In the genomic region with DNA sequence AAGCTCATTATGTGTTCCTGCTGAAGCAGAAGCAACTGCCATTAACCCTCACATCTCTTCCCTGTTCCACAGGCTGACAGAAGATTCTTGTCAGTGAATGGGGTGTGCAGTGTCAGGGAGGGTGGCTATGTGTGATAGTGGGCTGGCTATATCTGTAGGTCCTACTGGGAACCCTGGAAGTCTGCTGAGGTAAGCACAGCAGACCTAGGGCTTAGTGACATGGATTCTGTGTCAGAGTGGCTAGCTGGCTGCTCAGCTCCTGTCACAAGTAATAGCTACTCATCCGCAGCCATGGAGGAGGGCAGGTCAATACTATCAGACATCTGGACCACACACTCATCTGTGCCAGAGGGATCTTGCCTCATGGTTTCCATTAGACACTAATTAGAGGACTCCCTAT, we compare ENCODE assay signal across 22 mouse cellular contexts.
A peak's percentile ranks its signal among the peaks of the same experiment; 100 is the strongest.
DNase-seq lines count a peak whose midpoint lies in the region; ATAC-seq and TF ChIP-seq lines count a peak whose summit lies in the region.
"Had no signal": no experiment of that assay in that cellular context is flagged by ENCODE, and none has a peak within 500 bp of the region (broad histone marks: within the 10 kb centered on the region; RNA-seq: fewer than 3 reads in every experiment).

No protein-coding gene starts in this region.

- no peak overlapping the region for H3K4me3 ChIP-seq in hindbrain, embryonic 13.5 days
- H3K4me3 ChIP-seq in hindbrain, postnatal 0 days (ENCODE audit: low read length), result no peak overlapping the region
- no peak overlapping the region for H3K4me3 ChIP-seq in forebrain, embryonic 15.5 days
- H3K4me3 ChIP-seq in liver, postnatal 0 days (ENCODE audit: low read depth, low read length), result no peak overlapping the region
- H3K4me3 ChIP-seq: gastrocnemius, adult 2 months; hindbrain, embryonic 15.5 days; intestine, embryonic 15.5 days; midbrain, embryonic 12.5 days had no signal

- DNase-seq in embryo, embryonic 10.5 days (ENCODE audit: low spot score), result peak; percentile 22
- DNase-seq in embryo, embryonic 9.5 days (ENCODE audit: extremely low spot score), result no peak
- no peak for DNase-seq in hindbrain, postnatal 0 days (ENCODE audit: low spot score)
- DNase-seq in Muller cell, postnatal 12 days (ENCODE audit: inconsistent ontology term), result peak; percentile 48
- DNase-seq in thymus, postnatal 4 days, result no peak
- no peak for DNase-seq in liver, postnatal 0 days
- DNase-seq: adrenal gland, postnatal 36 days; cerebellum, adult 9-10 months; gastrocnemius, adult 2 months; heart, postnatal 10 days; kidney, adult 8-10 months; kidney, postnatal 10 days; lung, postnatal 14 days; right cerebral cortex, postnatal 25 days; spleen, adult 18-20 months; thymus, postnatal 25 days had no signal

- ATAC-seq in hindbrain, embryonic 13.5 days (ENCODE audit: low FRiP score), result no peak
- no peak for ATAC-seq in hindbrain, postnatal 0 days
- peak; percentile 51 for ATAC-seq in forebrain, embryonic 15.5 days (replicated peaks)
- no peak for ATAC-seq in liver, postnatal 0 days
- ATAC-seq: intestine, embryonic 15.5 days had no signal

- no peak overlapping the region for H3K4me2 ChIP-seq in hindbrain, embryonic 13.5 days
- no peak overlapping the region for H3K4me2 ChIP-seq in hindbrain, postnatal 0 days (ENCODE audit: low read depth, low read length)
- no peak overlapping the region for H3K4me2 ChIP-seq in forebrain, embryonic 15.5 days (replicated peaks)
- no peak overlapping the region for H3K4me2 ChIP-seq in liver, postnatal 0 days (ENCODE audit: low read depth, low read length)
- H3K4me2 ChIP-seq: heart, embryonic 11.5 days; hindbrain, embryonic 15.5 days; intestine, embryonic 15.5 days; midbrain, embryonic 12.5 days had no signal

- 82% methylated on average over 1 of the region's 1 CpGs for WGBS in hindbrain, embryonic 13.5 days
- 52% methylated on average over 1 of the region's 1 CpGs for WGBS in hindbrain, postnatal 0 days
- WGBS in forebrain, embryonic 15.5 days, result 56% methylated on average over 1 of the region's 1 CpGs
- WGBS in liver, postnatal 0 days (ENCODE audit: insufficient replicate concordance), result 71% methylated on average over 1 of the region's 1 CpGs

- no peak for TF ChIP-seq EP300 in liver, postnatal 0 days (IDR thresholded peaks at IDR 0.05; ENCODE audit: low read depth)

- H3K27me3 ChIP-seq in hindbrain, embryonic 13.5 days, result no peaks in the 10 kb centered on the region
- H3K27me3 ChIP-seq in hindbrain, postnatal 0 days (ENCODE audit: insufficient read depth, low read length), result no peaks in the 10 kb centered on the region
- no peaks in the 10 kb centered on the region; the same call in 1 of the 2 replicates for H3K27me3 ChIP-seq in forebrain, embryonic 15.5 days
- no peaks in the 10 kb centered on the region for H3K27me3 ChIP-seq in liver, postnatal 0 days (ENCODE audit: insufficient read depth, low read length)
- H3K27me3 ChIP-seq: hindbrain, embryonic 15.5 days; intestine, embryonic 15.5 days had no signal

- no peaks in the 10 kb centered on the region for H3K36me3 ChIP-seq in hindbrain, embryonic 13.5 days
- H3K36me3 ChIP-seq in hindbrain, postnatal 0 days (ENCODE audit: insufficient read depth, low read length), result peaks cover 3% of the 10 kb centered on the region; the same call in 1 of the 2 replicates
- H3K36me3 ChIP-seq in forebrain, embryonic 15.5 days, result no peaks in the 10 kb centered on the region
- no peaks in the 10 kb centered on the region for H3K36me3 ChIP-seq in liver, postnatal 0 days (replicated peaks; ENCODE audit: insufficient read depth, low read length)
- H3K36me3 ChIP-seq: hindbrain, embryonic 15.5 days; intestine, embryonic 15.5 days; midbrain, embryonic 12.5 days had no signal

- peaks cover 33% of the 10 kb centered on the region for H3K4me1 ChIP-seq in hindbrain, embryonic 13.5 days (replicated peaks)
- H3K4me1 ChIP-seq in hindbrain, postnatal 0 days (ENCODE audit: insufficient read depth, low read length), result peaks cover 2% of the 10 kb centered on the region; the same call in 1 of the 2 replicates
- peaks cover 20% of the 10 kb centered on the region for H3K4me1 ChIP-seq in forebrain, embryonic 15.5 days
- no peaks in the 10 kb centered on the region for H3K4me1 ChIP-seq in liver, postnatal 0 days (ENCODE audit: insufficient read depth)
- H3K4me1 ChIP-seq: intestine, embryonic 15.5 days had no signal

- TF ChIP-seq CTCF in hindbrain, postnatal 0 days (IDR thresholded peaks at IDR 0.05; ENCODE audit: low read depth), result no peak
- TF ChIP-seq CTCF in liver, postnatal 0 days (IDR thresholded peaks at IDR 0.05; ENCODE audit: low read depth), result no peak

- peak overlapping the region; percentile 62 for H3K27ac ChIP-seq in hindbrain, embryonic 13.5 days
- H3K27ac ChIP-seq in hindbrain, postnatal 0 days, result no peak overlapping the region
- no peak overlapping the region for H3K27ac ChIP-seq in forebrain, embryonic 15.5 days (replicated peaks)
- H3K27ac ChIP-seq in liver, postnatal 0 days (ENCODE audit: low read depth), result no peak overlapping the region
- H3K27ac ChIP-seq: gastrocnemius, adult 2 months; hindbrain, embryonic 15.5 days; intestine, embryonic 15.5 days; midbrain, embryonic 12.5 days had no signal

- H3K9ac ChIP-seq in hindbrain, embryonic 13.5 days, result no peak overlapping the region
- no peak overlapping the region for H3K9ac ChIP-seq in hindbrain, postnatal 0 days (replicated peaks; ENCODE audit: low read length)
- no peak overlapping the region for H3K9ac ChIP-seq in forebrain, embryonic 15.5 days (replicated peaks)
- H3K9ac ChIP-seq in liver, postnatal 0 days (replicated peaks), result no peak overlapping the region
- H3K9ac ChIP-seq: hindbrain, embryonic 15.5 days; intestine, embryonic 15.5 days; midbrain, embryonic 12.5 days had no signal

- no peaks in the 10 kb centered on the region for H3K9me3 ChIP-seq in hindbrain, embryonic 13.5 days
- no peaks in the 10 kb centered on the region for H3K9me3 ChIP-seq in hindbrain, postnatal 0 days (ENCODE audit: low read length)
- H3K9me3 ChIP-seq in forebrain, embryonic 15.5 days, result no peaks in the 10 kb centered on the region
- no peaks in the 10 kb centered on the region for H3K9me3 ChIP-seq in liver, postnatal 0 days (ENCODE audit: low read length)
- H3K9me3 ChIP-seq: hindbrain, embryonic 15.5 days; intestine, embryonic 15.5 days; midbrain, embryonic 12.5 days had no signal

Comparison
In these comparisons a context has a peak if more than half of its experiments do, and no peak if none do; other contexts are left out.
1. DNase-seq: peak in embryo, embryonic 10.5 days (single experiment) and Muller cell, postnatal 12 days (single experiment); none in embryo, embryonic 9.5 days (single experiment), hindbrain, postnatal 0 days (single experiment), thymus, postnatal 4 days (single experiment) and liver, postnatal 0 days (single experiment).